Mouse (Mus musculus): ENCODE data around the gene Zfp13. TPM values are rescaled to one million over a fixed set of nuclear protein-coding genes. Genes with fewer than 3 reads are reported as not detected.
A peak's percentile ranks its signal among the peaks of the same experiment; 100 is the strongest.

The Zfp13 gene
- polyA plus RNA-seq, 1 experiment from 2014 or later, result 15.4 TPM

GRCm38 (mm10) chr17:23551963-23552362, 47.3 kb downstream of the Zfp13 start:
- Histone ChIP-seq H3K4me1 (peaks cover 12% of the 10 kb centered on the region), H3K27me3 (ENCODE audit: insufficient read depth, poor library complexity, severe bottlenecking) (no peaks in the 10 kb centered on the region), H3K4me3 (0 out of 2 replicates have a peak overlapping the region, but pooled peaks have one; percentile 8), H3K27ac (no peak overlapping the region), H3K9me3 (no peaks in the 10 kb centered on the region), H3K36me3 (peaks cover 26% of the 10 kb centered on the region)
- 65% methylated on average over 5 of the region's 5 CpGs for WGBS
- DNase-seq (ENCODE audit: low spot score), result no peak

- H3K4me1 ChIP-seq, result peaks cover 12% of the 10 kb centered on the region
- no peak for DNase-seq (ENCODE audit: low spot score)
- H3K36me3 ChIP-seq, result peaks cover 20% of the 10 kb centered on the region
- H3K4me3 ChIP-seq, result peak overlapping the region; percentile 72
- no peaks in the 10 kb centered on the region for H3K9me3 ChIP-seq
- H3K27me3 ChIP-seq (ENCODE audit: insufficient read depth, poor library complexity, severe bottlenecking), result no peaks in the 10 kb centered on the region
- peak overlapping the region; percentile 77; the same call in 1 of the 2 replicates for H3K27ac ChIP-seq
Measured at GRCm38 (mm10) chr17:23551416-23551815, 47.9 kb downstream of the Zfp13 start.

- Histone ChIP-seq H3K27me3 (ENCODE audit: insufficient read depth, poor library complexity, severe bottlenecking) (no peaks in the 10 kb centered on the region), H3K36me3 (peaks cover 14% of the 10 kb centered on the region), H3K4me1 (peaks cover 12% of the 10 kb centered on the region), H3K4me3 (peak overlapping the region; percentile 72), H3K27ac (peak overlapping the region; percentile 77), H3K9me3 (no peaks in the 10 kb centered on the region)
- WGBS, result under 1% methylated on average over 15 of the region's 15 CpGs
- peak; percentile 89 for DNase-seq (ENCODE audit: low spot score)
Measured at GRCm38 (mm10) chr17:23550856-23551255, 48.4 kb downstream of the Zfp13 start.

- peak overlapping the region; percentile 77 for H3K27ac ChIP-seq
Measured at GRCm38 (mm10) chr17:23550188-23550791, 49.0 kb downstream of the Zfp13 start.

GRCm38 (mm10) chr17:23549441-23549840, 49.8 kb downstream of the Zfp13 start:
- Histone ChIP-seq H3K27ac (no peak overlapping the region), H3K36me3 (peaks cover 2% of the 10 kb centered on the region; the same call in 1 of the 2 replicates), H3K9me3 (no peaks in the 10 kb centered on the region), H3K4me3 (peak overlapping the region; percentile 72), H3K27me3 (ENCODE audit: insufficient read depth, poor library complexity, severe bottlenecking) (no peaks in the 10 kb centered on the region), H3K4me1 (peaks cover 12% of the 10 kb centered on the region)
- DNase-seq (ENCODE audit: low spot score), result peak; percentile 71
- 4% methylated on average over 9 of the region's 9 CpGs for whole genome bisulfite sequencing

More at GRCm38 (mm10) chr17:23550188-23550791, 49.0 kb downstream of the Zfp13 start:
- under 1% methylated on average over 22 of the region's 22 CpGs for WGBS
- DNase-seq (ENCODE audit: low spot score), result peak; percentile 94
- Histone ChIP-seq H3K4me3 (peak overlapping the region; percentile 72), H3K27me3 (ENCODE audit: insufficient read depth, poor library complexity, severe bottlenecking) (no peaks in the 10 kb centered on the region), H3K4me1 (peaks cover 12% of the 10 kb centered on the region), H3K9me3 (no peaks in the 10 kb centered on the region), H3K36me3 (peaks cover 10% of the 10 kb centered on the region)

- Histone ChIP-seq H3K27me3 (ENCODE audit: insufficient read depth, poor library complexity, severe bottlenecking) (no peaks in the 10 kb centered on the region), H3K9me3 (no peaks in the 10 kb centered on the region), H3K4me1 (peaks cover 14% of the 10 kb centered on the region), H3K4me3 (peak overlapping the region; percentile 72), H3K36me3 (no peaks in the 10 kb centered on the region), H3K27ac (no peak overlapping the region)
- WGBS, result under 1% methylated on average over 15 of the region's 15 CpGs
- peak; percentile 92 for DNase-seq (ENCODE audit: low spot score)
Measured at GRCm38 (mm10) chr17:23548615-23549014, 50.7 kb downstream of the Zfp13 start.

GRCm38 (mm10) chr17:23547681-23548443, 51.4 kb downstream of the Zfp13 start:
- no peak overlapping the region for H3K27ac ChIP-seq
- H3K27me3 ChIP-seq (ENCODE audit: insufficient read depth, poor library complexity, severe bottlenecking), result no peaks in the 10 kb centered on the region
- peak overlapping the region; percentile 84; the same call in 1 of the 2 replicates for H3K4me3 ChIP-seq
- 50% methylated on average over 11 of the region's 11 CpGs for WGBS
- H3K9me3 ChIP-seq, result no peaks in the 10 kb centered on the region
- no peak for DNase-seq (ENCODE audit: low spot score)
- H3K36me3 ChIP-seq, result no peaks in the 10 kb centered on the region
- H3K4me1 ChIP-seq, result peaks cover 18% of the 10 kb centered on the region

GRCm38 (mm10) chr17:23546702-23547505, 52.4 kb downstream of the Zfp13 start:
- no peaks in the 10 kb centered on the region for H3K9me3 ChIP-seq
- no peaks in the 10 kb centered on the region for H3K36me3 ChIP-seq
- peak overlapping the region; percentile 84 for H3K4me3 ChIP-seq
- H3K27me3 ChIP-seq (ENCODE audit: insufficient read depth, poor library complexity, severe bottlenecking), result no peaks in the 10 kb centered on the region
- peaks cover 21% of the 10 kb centered on the region for H3K4me1 ChIP-seq
- peak; percentile 88 for DNase-seq (ENCODE audit: low spot score)
- WGBS, result under 1% methylated on average over 42 of the region's 42 CpGs
- peak overlapping the region; percentile 84 for H3K27ac ChIP-seq

GRCm38 (mm10) chr17:23546333-23546701, 53.0 kb downstream of the Zfp13 start:
- peak; percentile 93 for DNase-seq (ENCODE audit: low spot score)
- H3K27ac ChIP-seq, result peak overlapping the region; percentile 84
- no peaks in the 10 kb centered on the region for H3K9me3 ChIP-seq
- no peaks in the 10 kb centered on the region for H3K36me3 ChIP-seq
- H3K27me3 ChIP-seq (ENCODE audit: insufficient read depth, poor library complexity, severe bottlenecking), result no peaks in the 10 kb centered on the region
- peaks cover 17% of the 10 kb centered on the region for H3K4me1 ChIP-seq
- H3K4me3 ChIP-seq, result peak overlapping the region; percentile 84
- under 1% methylated on average over 20 of the region's 20 CpGs for WGBS

- no peaks in the 10 kb centered on the region for H3K27me3 ChIP-seq (ENCODE audit: insufficient read depth, poor library complexity, severe bottlenecking)
- H3K4me3 ChIP-seq, result peak overlapping the region; percentile 84
- no peaks in the 10 kb centered on the region for H3K9me3 ChIP-seq
- peaks cover 14% of the 10 kb centered on the region; the same call in 1 of the 2 replicates for H3K4me1 ChIP-seq
- no peaks in the 10 kb centered on the region for H3K36me3 ChIP-seq
- no peak overlapping the region for H3K27ac ChIP-seq
- 13% methylated on average over 6 of the region's 6 CpGs for WGBS
- no peak for DNase-seq (ENCODE audit: low spot score)
Measured at GRCm38 (mm10) chr17:23545841-23546240, 53.4 kb downstream of the Zfp13 start.

GRCm38 (mm10) chr17:23544766-23545165, 54.5 kb downstream of the Zfp13 start:
- 94% methylated on average over 1 of the region's 1 CpGs for WGBS
- Histone ChIP-seq H3K4me3 (no peak overlapping the region), H3K36me3 (no peaks in the 10 kb centered on the region), H3K4me1 (peaks cover 14% of the 10 kb centered on the region; the same call in 1 of the 2 replicates), H3K9me3 (no peaks in the 10 kb centered on the region), H3K27me3 (ENCODE audit: insufficient read depth, poor library complexity, severe bottlenecking) (no peaks in the 10 kb centered on the region), H3K27ac (no peak overlapping the region)
- DNase-seq (ENCODE audit: low spot score), result peak; percentile 62

GRCm38 (mm10) chr17:23543983-23544382, 55.3 kb downstream of the Zfp13 start:
- 0 out of 2 replicates have a peak, but pooled peaks cover 4% of the 10 kb centered on the region for H3K27me3 ChIP-seq (ENCODE audit: insufficient read depth, poor library complexity, severe bottlenecking)
- no peak overlapping the region for H3K4me3 ChIP-seq
- H3K36me3 ChIP-seq, result no peaks in the 10 kb centered on the region
- 77% methylated on average over 4 of the region's 4 CpGs for WGBS
- H3K9me3 ChIP-seq, result no peaks in the 10 kb centered on the region
- no peak for DNase-seq (ENCODE audit: low spot score)
- no peak overlapping the region for H3K27ac ChIP-seq
- peaks cover 14% of the 10 kb centered on the region; the same call in 1 of the 2 replicates for H3K4me1 ChIP-seq
